Mouse (Mus musculus) retina, postnatal 1 day (tissue): ENCODE measurements around the gene Coro2b.

Experiments
- DNase-seq: peaks from one replicate; pipeline ENCODE4 v3.0.0-alpha.2; 2012

Coro2b gene

DNA sequence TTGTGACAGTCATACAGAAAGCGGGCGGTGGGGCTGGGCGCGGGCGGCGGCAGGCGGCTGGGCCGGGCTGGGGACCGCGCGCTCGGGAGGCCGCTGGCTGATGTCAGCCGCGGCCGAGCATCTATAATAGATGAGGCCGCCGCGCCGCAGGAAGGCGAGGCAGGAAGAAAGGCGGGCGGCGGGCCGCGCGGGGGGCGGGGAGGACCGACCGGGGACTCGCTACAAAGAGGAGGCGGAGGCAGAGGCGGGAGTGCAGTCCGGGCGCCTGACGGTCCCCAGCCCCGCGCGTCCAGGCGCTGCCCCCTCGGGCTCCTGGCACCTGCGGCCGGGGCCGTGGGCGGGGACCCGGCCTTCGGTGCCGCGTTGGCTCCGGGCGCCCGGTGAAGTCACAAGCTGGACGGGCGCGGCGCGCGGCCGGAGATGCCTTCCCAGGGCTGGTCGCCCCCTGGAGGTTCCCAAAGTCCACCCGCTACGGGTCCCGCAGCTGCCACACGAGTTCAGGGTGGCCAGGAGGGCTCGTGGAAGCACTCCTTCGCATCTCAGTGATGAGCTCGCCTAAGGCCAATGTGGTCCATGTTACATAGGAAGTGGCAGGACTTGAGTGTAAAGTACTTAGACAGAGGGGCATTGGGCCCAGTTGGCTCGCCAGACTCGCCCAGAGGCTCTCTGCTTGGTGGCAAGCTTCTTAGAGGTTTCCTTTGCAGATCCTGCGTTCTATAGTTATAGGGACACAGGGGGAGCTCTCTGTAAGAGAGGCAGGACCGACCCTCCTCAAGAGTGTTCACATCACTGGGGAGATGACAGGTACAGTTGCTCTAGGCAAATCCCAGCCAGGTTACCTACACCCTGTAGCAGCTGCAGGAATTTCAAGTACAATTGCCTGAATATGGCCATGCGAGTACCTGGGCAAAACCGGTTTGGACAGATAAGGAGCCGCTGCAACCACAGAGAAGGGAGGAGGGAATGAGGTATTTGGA lies at the start of gene Coro2b:
Gene Coro2b (minus strand): TSS at position 390 of the 977 bp plus-strand sequence.
- peak; percentile 88 for DNase-seq

DNA sequence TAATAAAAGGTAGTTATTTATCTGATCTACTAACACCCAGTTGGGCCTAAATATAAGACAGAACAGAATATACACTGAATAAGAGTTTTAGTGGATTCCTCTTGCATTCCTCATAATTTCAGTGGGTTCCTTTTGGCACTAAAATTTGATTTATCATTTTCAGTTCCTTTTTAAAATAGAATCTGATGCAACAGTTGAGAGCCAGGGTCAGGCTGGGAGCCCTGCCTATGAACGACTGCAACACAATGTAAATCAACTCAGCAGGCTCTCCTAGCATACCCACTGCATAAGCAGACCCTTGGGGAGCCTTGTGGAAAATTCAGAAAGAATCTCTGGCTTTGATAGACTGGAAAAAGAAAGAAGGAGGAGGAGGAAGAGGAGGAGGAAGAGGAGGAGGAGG lies 40.7 kb upstream of the Coro2b start:
- no peak for DNase-seq

DNA sequence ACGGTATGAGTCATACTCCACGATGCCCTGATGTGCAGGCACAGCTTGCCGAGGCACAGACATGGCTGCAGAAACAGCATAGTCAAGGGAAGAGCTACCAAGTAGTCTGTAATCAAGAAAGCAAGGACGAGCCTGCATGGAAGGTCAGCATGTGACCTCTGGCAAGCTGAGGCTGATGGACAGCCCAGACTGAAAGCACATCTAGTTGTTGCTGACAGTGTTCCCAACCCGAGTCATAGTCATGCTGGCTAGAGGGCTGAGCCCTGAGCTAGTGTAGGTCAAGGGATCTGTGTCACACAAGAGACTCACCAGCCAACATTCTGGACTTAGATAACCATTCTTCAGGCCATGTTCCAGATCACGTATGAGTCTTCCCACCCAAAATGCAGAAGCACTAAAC lies 32.3 kb upstream of the Coro2b start:
- no peak for DNase-seq

DNA sequence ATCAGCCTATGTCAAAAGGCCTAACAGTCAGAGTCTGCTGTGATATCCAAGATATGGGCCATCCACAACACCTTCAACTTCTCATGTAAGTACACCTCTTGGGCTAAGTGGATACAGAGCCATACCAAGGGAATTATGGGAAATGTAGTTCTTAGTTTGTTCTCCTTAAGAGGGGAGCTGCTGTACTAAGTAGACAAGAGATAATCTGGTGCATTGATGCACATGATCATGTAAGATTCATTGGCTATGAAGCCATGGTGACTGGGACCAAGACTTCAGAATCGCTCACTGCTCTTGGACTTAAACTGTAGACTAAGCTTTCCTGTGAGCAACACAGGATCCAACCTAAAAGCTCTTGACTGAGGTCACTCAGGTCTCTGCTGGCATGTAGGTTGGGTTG lies 31.0 kb upstream of the Coro2b start:
- DNase-seq, result no peak

DNA sequence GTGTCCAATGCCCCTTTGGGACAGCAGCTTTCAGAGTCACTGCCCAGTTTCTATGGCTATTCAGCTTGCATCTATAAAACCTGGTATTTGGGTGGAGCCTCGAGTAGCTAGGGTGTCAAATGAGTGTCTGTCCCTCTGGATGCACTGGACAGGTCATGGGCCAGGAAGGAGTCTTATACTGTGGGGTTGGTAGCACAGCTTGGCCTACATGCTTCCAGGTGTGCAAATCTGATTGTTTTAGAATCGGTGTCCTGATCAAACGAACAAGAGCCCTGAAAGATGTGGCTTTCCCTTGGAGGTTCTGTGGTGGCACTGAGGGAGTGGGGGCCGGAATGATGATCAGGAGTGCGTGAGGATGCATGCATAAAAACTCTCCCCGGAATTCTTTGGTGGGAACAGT lies 25.4 kb upstream of the Coro2b start:
- no peak for DNase-seq

DNA sequence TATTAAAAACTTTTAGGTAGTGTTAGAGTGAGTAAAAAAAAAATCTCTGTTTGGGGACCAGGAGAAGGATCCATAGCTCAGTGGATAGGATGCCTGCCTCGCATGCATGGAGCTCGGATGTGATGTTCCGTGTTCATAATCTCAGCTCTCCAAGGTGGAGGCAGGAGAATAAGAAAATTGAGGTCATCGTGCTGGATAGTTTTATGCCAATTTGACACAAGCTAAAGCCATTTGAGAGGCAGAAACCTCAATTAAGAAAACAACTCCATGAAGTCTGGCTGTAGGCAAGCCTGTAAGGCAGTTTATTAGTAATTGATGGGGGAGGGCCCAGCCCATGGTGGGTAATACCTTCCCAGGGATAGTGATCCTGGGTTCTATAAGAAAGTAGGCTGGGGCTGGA lies 23.6 kb upstream of the Coro2b start:
- no peak for DNase-seq

DNA sequence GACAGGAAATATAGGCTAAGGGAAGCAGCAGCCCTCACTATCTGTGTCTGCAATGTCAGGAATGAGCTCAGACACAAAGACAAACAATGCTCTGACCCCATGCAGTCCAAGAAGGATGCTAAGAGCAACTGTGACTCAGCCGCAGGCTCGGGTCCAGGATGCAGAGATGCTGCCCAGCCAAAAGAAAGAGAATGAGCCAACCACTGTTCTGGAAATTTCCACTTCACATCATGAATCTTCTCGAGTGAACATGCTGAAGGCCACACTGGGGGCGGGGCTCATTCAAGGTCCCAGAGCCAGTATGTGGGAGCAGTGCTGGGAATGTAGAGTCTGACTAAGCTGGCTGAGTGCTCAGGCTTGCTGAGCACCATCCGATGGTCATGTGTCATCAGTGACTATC lies 23.2 kb upstream of the Coro2b start:
- no peak for DNase-seq

DNA sequence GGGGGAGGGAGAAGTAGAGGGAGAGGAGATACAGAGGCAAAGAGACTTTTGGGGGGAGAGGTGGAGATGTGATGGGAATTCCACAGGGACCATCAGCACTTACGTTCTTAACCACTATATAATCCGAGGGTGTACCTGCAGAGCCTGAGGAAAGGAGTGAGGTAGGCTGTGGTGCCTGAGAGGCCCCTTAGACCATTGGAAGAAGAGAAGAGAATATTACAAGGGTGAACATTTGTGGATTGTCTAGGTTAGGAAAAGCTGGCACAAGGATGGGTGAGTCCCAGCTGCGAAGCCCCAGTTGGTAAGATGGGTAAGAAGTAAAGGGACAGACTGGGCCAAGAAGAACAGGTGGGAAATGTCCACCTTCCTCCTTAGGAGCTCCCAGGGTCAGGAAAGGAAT lies 22.6 kb upstream of the Coro2b start:
- no peak for DNase-seq

DNA sequence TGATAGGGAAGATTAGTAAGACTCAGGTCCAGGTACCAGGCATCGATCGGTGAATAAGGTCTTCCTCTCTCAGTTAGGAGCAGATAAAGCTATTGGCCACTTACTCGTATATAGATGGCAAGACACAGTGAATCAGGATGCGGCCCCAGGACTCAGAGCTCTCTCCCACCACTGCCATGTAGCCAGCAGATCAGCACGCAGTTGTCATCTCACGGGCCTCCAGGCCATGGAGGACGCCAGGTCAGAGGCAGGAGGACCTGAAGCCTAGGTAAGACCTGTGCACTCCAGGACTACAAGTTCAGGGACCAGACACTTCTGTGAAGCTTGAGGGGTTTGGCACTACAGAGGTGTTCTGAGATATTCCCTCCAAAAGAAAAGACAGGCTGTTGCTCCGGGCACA lies 21.2 kb upstream of the Coro2b start:
- DNase-seq, result no peak

DNA sequence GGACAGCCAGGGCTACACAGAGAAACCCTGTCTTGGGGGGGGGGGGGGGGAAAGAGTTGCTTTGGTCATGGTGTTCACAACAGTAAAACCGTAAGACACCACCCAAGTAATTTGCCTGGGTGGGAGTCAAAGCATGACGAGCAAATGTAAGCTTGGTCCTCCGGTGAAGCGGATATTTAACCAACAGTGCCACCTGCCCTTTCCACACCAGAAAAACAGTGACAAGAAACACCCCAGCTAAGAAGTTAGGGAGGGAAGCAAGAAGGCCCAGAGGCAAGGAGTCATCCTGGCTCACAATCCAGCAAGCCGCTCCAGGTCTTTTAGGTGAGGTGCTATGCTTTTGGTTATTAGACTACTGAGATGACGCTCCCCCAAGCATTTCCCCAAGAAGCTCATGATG lies 19.9 kb upstream of the Coro2b start:
- DNase-seq, result no peak

DNA sequence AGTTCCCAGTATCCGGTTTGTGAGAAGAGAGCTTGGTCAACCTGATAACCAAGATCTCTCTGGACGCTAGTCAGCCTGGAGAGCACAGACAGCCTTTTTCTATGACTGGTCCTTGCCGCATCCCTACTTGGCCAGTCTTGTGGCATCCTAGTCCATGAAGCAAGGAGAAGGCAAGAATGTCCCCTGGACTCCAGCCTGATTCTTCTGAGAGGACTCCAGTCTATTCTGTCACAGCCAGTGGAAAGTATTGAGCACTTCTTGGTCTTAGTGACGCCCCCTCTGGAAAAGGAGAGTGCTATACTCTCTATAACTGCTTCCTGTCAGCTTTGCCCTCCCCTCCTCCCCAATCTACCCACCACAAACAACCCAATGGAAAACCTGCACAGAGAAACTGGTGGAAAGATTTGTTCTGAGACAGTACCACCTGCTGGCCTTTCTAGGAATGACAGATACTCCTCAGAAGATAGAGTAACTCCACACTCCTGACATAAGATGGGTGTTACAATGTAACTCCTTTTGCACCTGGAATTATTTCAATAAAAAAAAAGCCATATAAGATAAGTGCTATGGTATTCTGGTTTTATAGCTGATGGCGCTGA lies 18.5 kb upstream of the Coro2b start:
- DNase-seq, result peak; percentile 85

DNA sequence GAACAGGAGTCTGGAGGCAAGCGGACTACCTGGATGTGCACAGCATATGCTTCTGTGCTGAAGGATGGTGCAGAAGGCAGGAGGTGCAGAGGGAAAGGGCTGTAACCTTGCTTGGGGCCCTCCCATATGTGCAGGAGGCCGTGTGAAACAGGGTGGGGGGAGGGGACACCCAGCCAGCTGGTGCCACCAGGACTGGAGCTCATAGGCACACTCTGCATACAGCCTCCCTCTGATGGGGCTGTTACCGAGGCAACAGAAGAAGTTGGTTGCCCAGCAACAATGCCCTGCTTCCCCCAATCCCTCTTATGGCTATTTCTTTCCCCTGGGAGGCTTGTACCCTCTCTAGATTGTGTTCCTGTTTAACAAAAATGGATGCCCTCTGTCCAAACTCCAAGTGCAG lies 17.8 kb upstream of the Coro2b start:
- DNase-seq, result peak; percentile 86

DNA sequence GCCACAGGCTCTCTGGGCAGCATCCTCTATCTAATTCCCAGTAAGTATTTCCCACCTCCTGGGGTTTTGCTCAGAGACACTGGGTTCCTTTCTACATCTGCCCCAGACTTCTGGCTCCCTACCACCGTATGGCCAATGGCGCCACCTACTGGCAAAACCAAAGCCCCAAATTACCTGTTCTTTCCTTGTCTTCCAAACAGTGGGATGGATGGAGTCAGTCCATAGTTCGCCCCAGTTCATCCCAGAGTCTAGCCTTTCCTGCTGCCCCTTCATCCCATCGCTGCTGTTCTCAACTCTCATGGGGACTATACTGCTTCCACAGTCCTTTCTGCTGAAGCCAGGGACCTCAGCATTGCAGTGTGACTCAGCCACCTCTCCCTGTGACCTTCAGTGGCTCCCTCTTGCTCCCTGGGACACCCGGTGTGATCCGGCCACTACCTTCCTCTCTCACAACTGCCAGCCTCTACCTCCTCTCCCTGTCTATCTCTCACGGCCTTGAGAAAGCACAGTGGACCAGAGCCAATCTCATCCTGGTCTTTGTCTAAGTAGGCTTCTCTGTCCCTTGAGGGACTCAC lies 16.6 kb upstream of the Coro2b start:
- peak; percentile 78 for DNase-seq

DNA sequence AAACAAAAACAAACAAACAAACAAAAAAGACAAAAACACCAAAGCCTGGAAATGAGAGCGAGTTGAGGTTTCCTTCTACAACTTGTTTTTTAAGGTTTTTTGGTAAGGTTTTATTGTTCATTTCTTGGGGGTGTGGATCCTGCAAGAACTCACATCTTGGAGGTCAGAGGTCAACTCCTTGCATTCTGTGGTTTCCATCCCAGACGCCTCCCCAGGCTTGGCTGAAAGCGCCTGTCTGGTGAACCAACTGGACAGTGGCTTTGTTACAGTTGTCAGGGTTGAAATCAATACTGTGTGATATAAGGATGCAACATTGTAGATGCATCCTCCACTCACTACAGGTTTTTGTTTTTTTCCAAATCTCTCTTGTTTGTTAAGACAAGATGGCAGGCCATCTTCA lies 14.7 kb upstream of the Coro2b start:
- no peak for DNase-seq

DNA sequence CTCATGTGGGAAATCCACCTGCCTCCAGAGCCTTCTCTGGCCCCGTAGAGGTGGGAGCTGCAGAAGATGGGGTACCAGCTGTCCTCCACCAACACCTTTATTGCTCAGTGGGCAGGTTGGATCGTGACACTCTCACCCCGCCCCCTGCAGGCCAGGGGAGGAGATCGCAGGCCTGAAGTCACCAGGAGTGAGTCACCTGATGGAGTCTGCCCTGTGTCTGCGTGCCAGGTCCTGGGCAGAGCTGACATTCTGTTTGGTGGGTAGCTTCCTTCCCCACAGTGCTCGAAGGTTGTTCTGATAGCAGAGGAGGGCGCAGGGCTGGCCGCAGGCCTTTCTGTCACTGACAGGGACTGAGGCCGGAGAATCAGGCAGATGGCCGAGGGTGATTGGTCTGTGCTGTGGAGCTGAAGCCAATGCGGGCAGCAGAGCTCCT lies 13.8 kb upstream of the Coro2b start:
- peak; percentile 69 for DNase-seq

DNA sequence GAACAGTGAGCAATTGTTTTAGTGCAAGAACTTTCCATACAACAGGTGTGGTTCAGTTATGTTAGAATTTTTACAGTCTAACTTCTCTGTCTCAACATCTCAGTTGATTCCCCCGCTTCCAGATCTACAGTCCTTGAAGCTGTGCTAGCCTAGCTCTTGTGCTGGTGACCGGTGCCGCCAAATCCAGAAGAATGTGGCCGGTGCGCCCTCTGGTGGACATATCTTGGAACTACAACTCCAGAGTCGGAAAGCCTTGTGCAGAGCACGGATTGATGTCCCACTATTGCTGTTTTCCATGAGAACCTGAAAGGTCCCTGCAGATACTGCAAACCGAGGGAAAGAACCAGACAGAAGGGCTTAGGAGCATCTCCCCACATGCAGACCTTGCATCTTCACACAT lies 13.0 kb upstream of the Coro2b start:
- peak; percentile 90 for DNase-seq

DNA sequence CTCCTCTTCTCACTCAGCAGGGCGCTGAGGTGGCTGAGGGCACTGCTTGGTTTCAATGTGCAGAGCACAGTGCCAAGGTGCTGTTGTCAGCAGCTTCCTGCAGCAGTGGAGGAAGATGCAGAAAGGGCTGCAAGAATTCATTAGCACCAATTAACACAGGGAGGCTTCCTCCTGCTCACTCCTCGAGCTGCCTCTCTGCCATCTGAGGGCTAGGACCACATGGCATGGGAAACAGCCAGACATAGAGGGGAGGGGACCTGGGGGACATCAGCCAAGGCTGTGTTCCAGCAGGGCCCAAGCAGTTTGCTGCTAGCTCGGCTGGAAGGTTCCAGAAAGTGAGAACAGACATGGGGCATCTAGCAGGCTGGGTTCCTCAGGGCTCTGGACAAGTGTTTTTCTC lies 10.6 kb upstream of the Coro2b start:
- no peak for DNase-seq

DNA sequence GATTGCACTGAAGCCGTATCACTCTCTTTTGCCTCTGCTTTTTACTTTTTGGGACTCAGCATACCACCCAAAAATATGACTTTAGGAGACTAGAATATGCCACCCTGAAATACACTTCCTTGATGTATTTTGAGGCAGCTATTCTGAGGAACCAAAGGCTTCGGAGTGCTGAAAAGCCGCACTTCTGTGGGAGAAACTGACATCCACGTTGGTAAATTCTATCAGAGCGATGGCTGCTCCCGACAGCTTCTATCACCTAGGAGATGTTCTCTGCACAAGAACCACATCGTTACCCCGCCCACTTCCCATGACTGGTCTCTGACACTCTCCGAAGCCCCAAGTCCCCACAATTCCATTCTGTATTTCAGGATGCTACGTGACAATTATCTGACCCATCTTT lies 8.0 kb upstream of the Coro2b start:
- no peak for DNase-seq

DNA sequence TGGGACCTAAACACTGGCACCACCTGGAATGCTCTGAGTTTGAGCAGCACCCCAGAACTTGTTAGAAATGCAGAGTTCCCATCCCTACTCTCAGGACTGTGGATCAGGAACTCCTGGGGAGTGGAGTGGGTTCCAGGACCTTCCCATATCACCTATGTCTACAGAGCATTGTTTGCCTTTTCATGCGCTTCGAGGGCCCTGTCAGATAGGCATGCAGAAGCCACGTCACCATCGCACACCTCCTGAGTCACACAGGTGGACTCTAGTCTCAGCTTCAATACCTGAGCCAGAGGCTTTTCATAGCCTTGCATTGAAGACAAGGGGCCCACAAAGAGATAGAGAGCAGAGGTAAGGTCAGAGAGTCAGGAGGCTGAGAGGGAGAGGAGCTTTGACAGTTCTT lies 7.0 kb upstream of the Coro2b start:
- DNase-seq, result no peak

DNA sequence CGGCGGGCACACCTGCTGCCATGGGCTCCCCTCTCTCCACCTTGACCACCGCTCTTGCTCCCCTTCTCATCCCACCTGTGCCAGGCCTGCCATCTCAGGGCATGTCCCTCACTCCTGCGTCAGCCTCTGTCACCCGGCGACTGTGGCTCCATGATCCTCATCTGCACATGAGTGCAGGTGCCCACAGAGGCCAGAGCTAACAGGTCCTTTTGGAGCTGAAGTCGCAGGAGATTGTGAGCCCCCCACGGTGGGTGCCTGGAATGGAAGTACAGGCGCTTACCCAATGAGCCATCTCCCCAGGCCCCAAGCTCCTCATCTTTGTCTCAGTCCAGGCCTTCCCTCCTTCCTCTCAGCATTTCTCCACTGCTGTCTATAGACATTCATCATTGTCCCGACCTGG lies 4.8 kb upstream of the Coro2b start:
- DNase-seq, result no peak

DNA sequence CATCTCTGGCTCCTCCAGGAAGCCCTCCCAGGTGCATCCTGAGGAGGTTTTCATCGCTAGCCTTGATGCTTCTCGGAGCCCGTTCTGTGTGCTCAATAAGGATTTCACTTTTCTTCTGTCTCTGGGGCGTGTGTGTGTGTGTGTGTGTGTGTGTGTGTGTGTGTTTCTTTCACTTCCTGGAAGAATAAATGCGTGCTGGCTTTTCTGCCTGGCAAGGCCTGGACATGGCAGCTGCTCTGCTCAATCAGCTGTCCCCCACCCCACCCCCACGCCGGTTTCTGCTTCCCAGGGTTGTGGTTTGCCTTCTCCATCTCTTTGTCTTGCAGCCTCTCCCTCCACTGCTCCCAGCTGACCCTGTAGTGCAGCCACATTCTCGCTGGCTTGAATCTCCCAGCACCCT lies 4.3 kb upstream of the Coro2b start:
- peak; percentile 80 for DNase-seq

DNA sequence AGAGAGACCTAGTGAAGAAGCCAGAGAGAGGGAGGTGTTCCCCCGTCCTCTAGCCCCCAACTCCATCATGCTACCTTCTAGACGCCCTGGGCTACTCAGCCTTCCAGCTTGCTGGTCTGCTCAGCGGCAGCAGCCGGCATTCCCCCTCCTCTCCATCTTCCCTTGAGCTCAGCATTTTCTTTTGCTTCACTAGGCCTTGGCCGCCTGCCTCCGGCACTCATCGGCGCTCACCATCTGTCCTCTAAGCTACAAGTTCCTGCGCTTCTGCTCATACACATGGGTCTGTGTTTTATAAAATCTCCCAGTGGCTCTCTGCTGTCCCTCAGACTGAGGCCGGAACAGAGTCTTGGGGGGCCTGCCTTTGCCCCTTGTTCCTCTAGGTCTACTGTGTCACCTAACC lies 3.9 kb upstream of the Coro2b start:
- peak; percentile 87 for DNase-seq

DNA sequence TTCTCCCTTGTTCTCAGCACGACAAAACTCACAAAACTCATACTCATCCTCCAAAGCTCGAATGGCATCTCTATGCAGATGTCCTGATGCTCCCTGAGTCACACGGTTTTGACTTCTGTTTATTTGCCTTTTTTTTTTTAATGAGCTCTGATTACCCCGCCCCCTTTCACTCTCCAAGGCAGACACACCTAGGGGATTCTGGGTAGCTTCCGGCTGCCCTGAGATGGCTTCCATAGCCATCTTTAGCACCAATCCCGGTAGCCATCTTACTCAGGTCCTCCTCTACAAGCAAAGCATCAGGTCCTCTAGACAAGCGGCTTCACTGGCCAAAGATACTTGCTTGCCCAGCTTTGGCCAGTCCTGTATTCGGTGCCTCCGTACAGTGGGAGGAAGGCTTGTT lies 3.3 kb upstream of the Coro2b start:
- no peak for DNase-seq

DNA sequence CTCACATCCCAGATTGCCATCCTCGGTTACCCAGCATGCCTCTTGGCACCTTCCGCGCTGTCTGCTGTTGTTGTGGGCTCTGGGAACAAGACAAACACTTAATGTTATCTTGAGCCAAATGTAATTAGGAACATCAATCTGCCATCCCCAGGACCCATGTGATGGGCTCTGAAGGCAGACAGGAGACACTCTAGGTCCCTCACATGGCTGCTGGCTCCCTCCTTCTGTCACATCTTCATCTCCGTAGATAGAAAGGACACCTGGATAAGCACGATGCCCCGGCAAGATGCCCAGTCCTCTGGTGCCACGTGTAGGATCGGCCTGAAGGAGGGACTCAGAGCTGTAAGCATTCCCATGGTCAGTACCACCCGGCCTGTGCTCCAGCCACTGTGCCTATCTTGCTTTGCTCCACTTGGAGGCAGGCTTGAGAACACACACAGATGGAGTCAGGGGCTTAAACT lies 2.4 kb upstream of the Coro2b start:
- no peak for DNase-seq
